Mouse (Mus musculus) embryo, embryonic 10.5 days (tissue): ENCODE data around the gene Sepsecs.

Experiments used
- DNase-seq: peaks from one replicate; pipeline ENCODE4 v3.0.0-alpha.2; 2015; ENCODE audit warnings: low spot score

The Sepsecs gene

DNA sequence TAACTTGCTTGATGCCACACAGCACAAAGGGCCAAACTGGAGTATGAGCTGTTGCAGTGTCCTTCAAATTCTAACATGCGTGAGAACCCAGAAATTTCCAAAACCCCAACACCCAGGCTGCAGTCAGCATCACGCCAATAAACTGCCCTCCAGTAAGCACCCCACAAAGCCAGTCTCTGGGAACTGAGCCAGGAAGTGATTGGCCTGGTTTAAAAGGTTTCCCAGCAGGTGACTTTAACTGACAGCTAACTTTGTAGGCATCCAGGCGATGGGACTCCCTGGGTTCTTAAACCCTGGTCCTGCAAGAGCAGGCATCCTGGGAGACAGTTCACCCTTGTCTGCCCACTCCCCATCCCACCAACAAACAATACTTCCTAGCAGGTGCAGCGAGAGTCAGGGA lies 59.2 kb downstream of the Sepsecs start:
- no peak for DNase-seq

DNA sequence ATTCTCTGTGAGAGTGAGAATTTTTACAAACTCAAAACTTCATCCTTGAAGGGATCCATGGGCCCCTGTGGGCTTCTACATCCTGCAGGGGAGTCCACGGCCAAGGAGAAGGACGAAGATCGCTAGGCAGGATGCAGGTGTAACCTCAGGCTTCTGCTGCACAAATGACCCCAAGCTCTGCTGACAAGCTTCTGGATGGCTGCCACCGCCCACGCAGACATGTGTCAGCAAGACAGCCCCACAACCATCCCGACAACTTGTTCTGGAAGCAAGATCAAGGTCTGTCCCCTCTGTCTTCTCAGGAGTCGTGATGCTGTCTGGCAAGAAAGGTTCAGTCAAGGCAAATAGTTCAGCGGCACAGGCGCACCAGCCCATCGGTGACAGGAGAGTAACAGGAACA lies 59.8 kb downstream of the Sepsecs start:
- no peak for DNase-seq

DNA sequence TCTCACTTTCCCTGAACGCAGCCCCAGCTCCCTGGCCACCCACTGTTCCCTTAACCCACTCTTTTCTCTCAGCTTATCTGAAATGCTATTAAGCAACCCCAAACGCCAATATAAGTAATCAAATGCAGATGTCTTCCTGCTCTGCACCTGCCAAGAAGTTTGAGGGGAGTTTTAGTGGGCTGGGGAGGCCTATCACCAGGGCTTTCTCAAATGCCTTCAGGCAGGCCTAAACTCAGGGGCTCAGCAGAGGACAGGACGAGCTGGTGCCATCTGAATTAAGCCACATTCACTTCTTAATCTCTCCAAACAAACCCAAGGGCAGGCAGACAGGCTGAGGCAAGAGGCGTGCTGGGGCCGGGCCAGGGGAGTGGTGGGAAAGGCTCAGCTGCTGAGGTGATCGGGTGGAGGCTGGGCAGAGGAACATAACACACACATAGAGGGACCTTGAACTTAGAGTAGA lies 64.9 kb downstream of the Sepsecs start:
- no peak for DNase-seq

DNA sequence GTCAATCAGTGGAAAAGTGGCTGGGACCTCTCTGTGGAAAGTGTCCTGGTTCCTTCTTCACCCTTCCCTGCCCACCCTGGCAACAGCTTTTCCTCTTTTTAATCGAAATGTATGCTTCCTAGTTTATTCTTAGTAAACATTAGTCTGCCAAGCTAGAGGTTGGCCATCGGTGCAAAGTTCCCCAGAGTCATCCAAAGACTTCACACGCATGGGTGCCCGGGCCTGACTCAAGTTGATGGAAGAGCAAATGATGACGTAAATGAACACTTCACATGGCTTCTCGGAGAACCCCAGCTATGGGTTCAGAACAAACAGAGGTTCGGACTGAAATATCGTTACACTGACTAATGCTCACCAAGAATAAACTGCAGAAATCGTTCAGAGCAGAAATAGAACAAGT lies 78.9 kb downstream of the Sepsecs start:
- no peak for DNase-seq
